Mouse (Mus musculus) MEL (cell line): ENCODE results near the gene Hoxd4. TPM values are rescaled to one million over a fixed set of nuclear protein-coding genes. Genes with fewer than 3 reads are reported as not detected.

Experiments
- DNase-seq: peaks from one replicate; pipeline ENCODE4 v3.0.0; 2011; ENCODE audit warnings: low read depth, low spot score
- H3K27ac ChIP-seq: 2 replicates; pipeline ENCODE4 v1.5.1; 2012; ENCODE audit warnings: low read depth, mild to moderate bottlenecking, control low read depth, low read length, moderate library complexity; ENCODE audit not compliant: control insufficient read depth
- H3K27me3 ChIP-seq, 2 experiments: fragments of 150-350 bp in 1 of 2; sonication (generic) in 1 of 2; 2 replicates each; pipeline ENCODE4 v1.6.1; 2012; ENCODE audit warnings: low read length in 2 of 2, mild to moderate bottlenecking in 2 of 2, improper control_type of control experiment in 1 of 2, moderate library complexity in 1 of 2; ENCODE audit not compliant: insufficient read depth in 2 of 2, control insufficient read depth in 1 of 2
- H3K36me3 ChIP-seq, 2 experiments: 2 replicates each; pipeline ENCODE4 v1.6.1; 2012 to 2014; ENCODE audit warnings: low read length in 2 of 2, improper control_type of control experiment in 1 of 2, inconsistent platforms in 1 of 2, mild to moderate bottlenecking in 1 of 2; ENCODE audit not compliant: insufficient read depth in 2 of 2, control insufficient read depth in 1 of 2
- H3K4me1 ChIP-seq, 2 experiments: fragments of 150-350 bp in 1 of 2; sonication (generic) in 1 of 2; 2 replicates each; pipeline ENCODE4 v1.6.1; 2012; ENCODE audit warnings: low read length in 2 of 2, improper control_type of control experiment in 1 of 2, mild to moderate bottlenecking in 1 of 2; ENCODE audit not compliant: insufficient read depth in 2 of 2, control insufficient read depth in 1 of 2
- H3K4me3 ChIP-seq, 2 experiments: fragments of 150-350 bp in 1 of 2; sonication (generic) in 1 of 2; 2 replicates each; pipeline ENCODE4 v1.5.1; 2012; ENCODE audit warnings: low read depth in 2 of 2, low read length in 2 of 2, mild to moderate bottlenecking in 2 of 2, moderate library complexity in 2 of 2, control low read depth in 1 of 2, improper control_type of control experiment in 1 of 2; ENCODE audit not compliant: control insufficient read depth in 1 of 2, insufficient read depth in 1 of 2
- H3K79me2 ChIP-seq: 2 replicates; pipeline ENCODE4 v1.6.1; 2012; ENCODE audit warnings: mild to moderate bottlenecking, low read length, moderate library complexity; ENCODE audit not compliant: control insufficient read depth, poor library complexity, insufficient read depth
- H3K9ac ChIP-seq: 2 replicates; pipeline ENCODE4 v1.6.1; 2012; ENCODE audit warnings: low read depth, mild to moderate bottlenecking, control low read depth, low read length, moderate library complexity; ENCODE audit not compliant: control insufficient read depth, poor library complexity, severe bottlenecking
- H3K9me3 ChIP-seq: fragments of 150-350 bp; sonication (generic); replicated peaks from 2 replicates; pipeline ENCODE4 v1.6.1; 2012; ENCODE audit warnings: mild to moderate bottlenecking, low read length, improper control_type of control experiment, moderate library complexity; ENCODE audit not compliant: insufficient read depth
- CHD1 ChIP-seq: IDR thresholded peaks from 2 replicates; pipeline ENCODE4 v1.6.1; 2012; ENCODE audit warnings: low read depth, mild to moderate bottlenecking, inconsistent platforms, low read length, improper control_type of control experiment
- CTCF ChIP-seq, 3 experiments: IDR thresholded peaks in 2 of 3; conservative IDR thresholded peaks in 1 of 3; 2 replicates each; pipeline ENCODE4 v1.5.1; 2011 to 2012; ENCODE audit warnings: low read length in 3 of 3, low read depth in 2 of 3, mild to moderate bottlenecking in 2 of 3, improper control_type of control experiment in 1 of 3, inconsistent platforms in 1 of 3, mixed read lengths in 1 of 3, moderate library complexity in 1 of 3; ENCODE audit not compliant: control insufficient read depth in 1 of 3, insufficient read depth in 1 of 3, poor library complexity in 1 of 3, severe bottlenecking in 1 of 3
- E2F4 ChIP-seq: IDR thresholded peaks from 2 replicates; pipeline ENCODE4 v1.6.1; 2011; ENCODE audit warnings: low read depth, low read length, improper control_type of control experiment, borderline replicate concordance
- ELF1 ChIP-seq: IDR thresholded peaks from 2 replicates; pipeline ENCODE4 v1.6.1; 2014; ENCODE audit warnings: low read depth, mild to moderate bottlenecking, inconsistent platforms, low read length, improper control_type of control experiment, moderate library complexity
- GABPA ChIP-seq: IDR thresholded peaks from 2 replicates; pipeline ENCODE4 v1.6.1; 2012; ENCODE audit warnings: low read depth, mild to moderate bottlenecking, inconsistent platforms, low read length, improper control_type of control experiment, moderate library complexity
- MAFK ChIP-seq: IDR thresholded peaks from 2 replicates; pipeline ENCODE4 v1.6.1; 2011; ENCODE audit warnings: low read depth, mild to moderate bottlenecking, low read length, improper control_type of control experiment, borderline replicate concordance
- MAX ChIP-seq: IDR thresholded peaks from 2 replicates; pipeline ENCODE4 v1.6.1; 2011; ENCODE audit warnings: low read length, improper control_type of control experiment
- NRF1 ChIP-seq: IDR thresholded peaks from 2 replicates; pipeline ENCODE4 v1.6.1; 2014; ENCODE audit warnings: low read depth, mild to moderate bottlenecking, inconsistent platforms, low read length, improper control_type of control experiment, moderate library complexity; ENCODE audit not compliant: poor library complexity, insufficient read depth, severe bottlenecking
- USF1 ChIP-seq: IDR thresholded peaks from 2 replicates; pipeline ENCODE4 v1.6.1; 2014; ENCODE audit warnings: low read depth, mild to moderate bottlenecking, inconsistent platforms, low read length, improper control_type of control experiment, moderate library complexity
- USF2 ChIP-seq, 2 experiments: IDR thresholded peaks; 2 replicates each; pipeline ENCODE4 v1.6.1; 2011 to 2012; ENCODE audit warnings: improper control_type of control experiment in 2 of 2, low read length in 2 of 2, borderline replicate concordance in 1 of 2, inconsistent platforms in 1 of 2, low read depth in 1 of 2, mild to moderate bottlenecking in 1 of 2; ENCODE audit not compliant: insufficient read depth in 1 of 2
- ZC3H11A ChIP-seq: IDR thresholded peaks from 2 replicates; pipeline ENCODE4 v1.6.1; 2012; ENCODE audit warnings: low read depth, mild to moderate bottlenecking, inconsistent platforms, low read length, improper control_type of control experiment
- ZNF384 ChIP-seq: IDR thresholded peaks from 2 replicates; pipeline ENCODE4 v1.6.1; 2012; ENCODE audit warnings: low read depth, mild to moderate bottlenecking, inconsistent platforms, low read length, improper control_type of control experiment
- polyA plus RNA-seq, 2 experiments: library from polyadenylated mRNA; stranded (reverse) in 1 of 2; unstranded in 1 of 2; fragments of >175 nt in 1 of 2; fragments of >200 nt in 1 of 2; gene quantifications; 2 replicates each; pipeline versions ENCODE4 v1.2.1 to v1.2.4; 2012; ENCODE audit warnings: low replicate concordance in 2 of 2, low read depth in 1 of 2; ENCODE audit not compliant: insufficient read length in 2 of 2, insufficient read depth in 1 of 2, missing spikeins in 1 of 2
- total RNA-seq: library from RNA; depleted of rRNA; stranded (reverse); fragments of 300-350 nt; gene quantifications from 2 replicates; pipeline ENCODE4 v1.2.3, GENCODE M21; 2012

Hoxd4 gene
- total and polyA plus RNA-seq, 3 experiments: not detected

DNA sequence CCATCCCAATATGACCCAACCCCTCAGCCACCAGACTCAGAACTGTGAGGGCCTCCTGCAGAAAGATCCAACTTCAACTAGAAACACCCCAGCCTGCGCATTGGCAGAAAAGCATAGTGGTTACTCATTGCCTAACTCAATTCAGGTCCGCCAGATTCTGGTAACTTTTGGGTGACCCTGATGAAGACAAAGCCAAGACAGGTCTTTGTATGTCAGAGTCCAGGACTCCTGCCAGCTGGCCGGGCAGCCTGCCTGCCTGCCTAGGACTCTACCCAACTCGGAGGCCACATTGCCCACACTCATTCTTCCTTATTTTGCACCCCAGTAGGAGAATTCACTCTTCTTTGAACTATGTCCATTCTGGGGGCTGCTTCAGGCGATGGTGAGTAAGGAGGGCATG, 14.8 kb downstream of the Hoxd4 start, which contains the start of gene Gm28230:
Gene Gm28230, plus strand, starts transcription at position 178 of the 400 bp plus-strand sequence.
- TF ChIP-seq GABPA: no peak
- no peak for TF ChIP-seq ZC3H11A
- TF ChIP-seq MAX: no peak
- no peak for TF ChIP-seq ZNF384
- TF ChIP-seq NRF1: no peak
- no peak within 1 kb of the TSS for H3K27ac ChIP-seq
- H3K4me1 ChIP-seq: no peaks in the 10 kb centered on the region
- DNase-seq: no peak
- no peaks in the 10 kb centered on the region for H3K36me3 ChIP-seq
- H3K9ac ChIP-seq: no peak within 1 kb of the TSS
- H3K27me3 ChIP-seq: peaks cover 0 to 2% of the 10 kb centered on the region in 2 experiments; a peak in 2 of 4 replicates
- no peak within 1 kb of the TSS for H3K4me3 ChIP-seq
- no peaks in the 10 kb centered on the region for H3K9me3 ChIP-seq
- H3K79me2 ChIP-seq: no peaks in the 10 kb centered on the region

DNA sequence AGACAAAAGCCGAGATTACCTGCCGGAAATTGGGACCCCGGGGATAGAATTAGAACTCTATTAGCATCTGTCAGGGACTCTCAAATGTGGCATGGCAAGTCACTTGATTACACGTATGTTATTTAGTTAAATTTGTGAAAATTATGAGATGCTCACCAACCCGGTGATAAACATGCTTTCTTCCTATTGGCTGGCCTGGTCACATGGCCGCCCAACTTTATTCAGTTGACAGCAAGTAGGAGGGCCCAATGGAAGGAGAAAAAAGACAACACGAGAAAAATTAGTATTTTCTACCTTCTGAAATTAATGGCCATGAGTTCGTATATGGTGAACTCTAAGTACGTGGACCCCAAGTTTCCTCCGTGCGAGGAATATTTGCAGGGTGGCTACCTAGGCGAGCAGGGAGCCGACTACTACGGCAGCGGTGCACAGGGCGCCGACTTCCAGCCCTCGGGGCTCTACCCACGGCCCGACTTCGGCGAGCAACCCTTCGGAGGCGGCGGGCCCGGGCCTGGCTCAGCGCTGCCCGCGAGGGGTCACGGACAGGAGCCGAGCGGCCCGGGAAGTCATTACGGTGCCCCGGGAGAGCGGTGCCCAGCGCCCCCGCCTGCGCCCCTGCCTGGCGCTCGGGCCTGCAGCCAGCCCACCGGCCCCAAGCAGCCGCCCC, 15.4 kb downstream of the Hoxd4 start:
- Histone ChIP-seq H3K4me1 (no peaks in the 10 kb centered on the region), H3K27me3 (peaks cover 0 to 2% of the 10 kb centered on the region in 2 experiments; a peak in 3 of 4 replicates), H3K4me3 (no peak overlapping the region), H3K9me3 (no peaks in the 10 kb centered on the region), H3K79me2 (no peaks in the 10 kb centered on the region), H3K9ac (no peak overlapping the region), H3K27ac (no peak overlapping the region), H3K36me3 (no peaks in the 10 kb centered on the region)
- TF ChIP-seq USF1: 0 out of 2 replicates have a peak, but pooled peaks have one; percentile 36
- no peak for TF ChIP-seq MAFK
- DNase-seq: no peak

DNA sequence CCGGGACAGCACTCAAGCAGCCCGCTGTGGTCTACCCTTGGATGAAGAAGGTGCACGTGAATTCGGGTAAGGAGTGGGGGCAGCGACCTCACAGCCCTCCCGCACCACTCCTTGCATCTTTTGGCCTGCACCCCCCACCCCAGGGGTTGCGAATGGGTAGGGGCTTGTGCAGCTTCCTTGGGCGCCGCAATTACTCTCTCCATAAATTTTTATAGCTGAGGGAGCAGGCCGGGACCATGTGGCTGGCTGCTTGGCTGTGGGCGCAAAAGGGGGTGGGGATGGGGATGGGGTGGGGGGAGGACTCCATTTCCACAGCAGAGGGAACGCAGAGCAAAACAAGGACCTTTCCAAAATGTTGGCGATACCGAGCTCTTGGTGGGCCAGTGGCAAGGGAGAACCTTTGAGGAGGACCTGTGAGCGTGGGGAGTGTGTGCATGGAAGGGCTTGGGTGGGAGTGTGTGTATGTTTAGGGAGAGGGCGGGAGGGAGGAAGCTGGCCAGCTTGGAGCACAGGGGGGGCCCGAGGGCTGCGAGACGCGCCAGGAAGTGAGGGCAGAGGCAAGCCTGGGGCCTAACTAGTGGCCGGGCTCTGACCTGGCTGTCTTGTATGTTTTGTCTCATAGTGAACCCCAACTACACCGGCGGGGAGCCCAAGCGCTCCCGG, 16.0 kb downstream of the Hoxd4 start:
- no peak for DNase-seq
- no peak overlapping the region for H3K4me3 ChIP-seq
- no peak overlapping the region for H3K9ac ChIP-seq
- TF ChIP-seq CHD1 (no peak), ELF1 (no peak), CTCF (IDR thresholded peaks at IDR 0.05 in 2 of 3, conservative IDR thresholded peaks at IDR 0.05 in 1 of 3; ENCODE audit: control insufficient read depth in 1 of 3, insufficient read depth in 1 of 3, low read depth in 2 of 3, low read length in 3 of 3, poor library complexity in 1 of 3, severe bottlenecking in 1 of 3) (no peak), E2F4 (no peak), USF2 (IDR thresholded peaks at IDR 0.05; ENCODE audit: borderline replicate concordance in 1 of 2, insufficient read depth in 1 of 2, low read depth in 1 of 2, low read length in 2 of 2) (no peak)
- no peaks in the 10 kb centered on the region for H3K36me3 ChIP-seq
- no peak overlapping the region for H3K27ac ChIP-seq
- no peaks in the 10 kb centered on the region for H3K79me2 ChIP-seq
- no peaks in the 10 kb centered on the region for H3K9me3 ChIP-seq
- H3K4me1 ChIP-seq: no peaks in the 10 kb centered on the region
- peaks cover 0 to 2% of the 10 kb centered on the region in 2 experiments; a peak in 3 of 4 replicates for H3K27me3 ChIP-seq
